Mouse (Mus musculus) lung, postnatal 0 days (tissue): ENCODE measurements around the gene Tsen34.

ENCODE experiments used
- CTCF ChIP-seq: IDR thresholded peaks from 2 replicates; pipeline ENCODE4 v1.5.1; 2016; ENCODE audit warnings: antibody characterized with exemption, mild to moderate bottlenecking
- EP300 ChIP-seq: IDR thresholded peaks from 2 replicates; pipeline ENCODE4 v1.6.1; 2016; ENCODE audit warnings: antibody characterized with exemption, mild to moderate bottlenecking, control low read depth

- TF ChIP-seq CTCF = no peak
- peak; percentile 83 for TF ChIP-seq EP300
Observed at GRCm38 (mm10) chr7:3644672-3645487, 47.8 kb upstream of the Tsen34 start, which contains the start of gene Cnot3.
